In the genomic region with DNA sequence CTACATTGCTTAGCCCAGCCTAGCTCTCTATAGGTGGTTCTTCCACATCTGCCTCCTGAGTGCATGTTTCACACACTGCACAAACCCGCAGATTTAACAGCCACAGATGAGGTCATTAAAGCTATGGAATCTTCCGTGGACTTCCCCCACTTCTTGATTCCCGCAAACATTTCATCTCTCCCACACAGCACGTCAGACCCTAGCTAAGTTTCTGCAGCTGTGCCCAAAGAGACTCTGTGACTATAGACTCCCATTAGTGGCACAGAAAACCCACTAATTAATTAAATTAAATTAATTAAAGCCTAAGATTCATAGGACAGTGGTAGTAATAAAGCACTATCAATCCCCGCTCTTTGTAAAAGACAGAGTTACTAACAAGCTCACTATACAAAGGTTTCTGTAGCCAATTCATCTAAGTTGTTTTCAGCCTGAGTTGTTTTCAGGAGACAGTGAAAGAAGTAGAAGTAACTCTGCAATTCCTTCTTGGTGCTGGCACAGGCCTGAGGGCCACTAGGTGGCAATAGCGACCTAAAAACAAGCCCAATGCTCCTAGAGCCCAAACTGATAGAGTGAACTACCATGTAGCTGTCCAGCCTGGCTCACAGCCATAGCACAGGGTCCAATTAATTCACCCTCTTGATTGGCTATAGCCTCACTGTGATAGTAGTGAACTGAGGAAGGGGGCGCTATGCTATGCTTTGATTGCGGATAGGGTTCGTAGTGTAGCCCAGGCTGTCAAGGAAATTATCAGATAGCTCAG, we compare ENCODE assay signal across 8 mouse cellular contexts. TPM values are rescaled to one million over a fixed set of nuclear protein-coding genes. Genes with fewer than 3 reads are reported as not detected.
A peak's percentile ranks its signal among the peaks of the same experiment; 100 is the strongest.
DNase-seq lines count a peak whose midpoint lies in the region; ATAC-seq and TF ChIP-seq lines count a peak whose summit lies in the region.

No protein-coding gene starts in this region.

- H3K4me3 ChIP-seq in gastrocnemius, adult 2 months: no peak overlapping the region
- H3K4me3 ChIP-seq in left cerebral cortex, adult 2 months: no peak overlapping the region

- 0 out of 2 replicates have a peak overlapping the region, but pooled peaks have one; percentile 5 for H3K27ac ChIP-seq in gastrocnemius, adult 2 months
- no peak overlapping the region for H3K27ac ChIP-seq in left cerebral cortex, adult 2 months

- peak; percentile 81 for TF ChIP-seq CTCF in gastrocnemius, adult 2 months (IDR thresholded peaks at IDR 0.05)
- TF ChIP-seq CTCF in left cerebral cortex, adult 2 months (IDR thresholded peaks at IDR 0.05): peak; percentile 95

- intact Hi-C loops in gastrocnemius, adult 2 months (cut with DNase I): loop anchor here (2.0 kb wide), 1 partner anchor 318 kb away; no protein-coding TSS in a partner anchor
- intact Hi-C loops in left cerebral cortex, adult 2 months (cut with DNase I): loop anchor here (1.0 to 5.0 kb wide), 3 partner anchors 51 to 320 kb away; no protein-coding TSS in a partner anchor

- peak; percentile 90 for ATAC-seq in megakaryocyte-erythroid progenitor cell, adult 5-6 weeks (replicated peaks; ENCODE audit: low FRiP score, low TSS enrichment, poor library complexity, severe bottlenecking)

- peak; percentile 92 for DNase-seq in NIH3T3 (ENCODE audit: low read depth)
- peak; percentile 13 to 18 for DNase-seq in cerebellum, postnatal 36 days
- peak; percentile 68 for DNase-seq in gastrocnemius, adult 2 months
- DNase-seq in hindlimb bud, embryonic 11.5 days (ENCODE audit: extremely low spot score, low read depth, low spot score): peak; percentile 50
- peak; percentile 73 to 77 for DNase-seq in left cerebral cortex, adult 2 months (ENCODE audit: extremely low spot score in 1 of 2, low spot score in 2 of 2)
- peak; percentile 70 for DNase-seq in right cerebral cortex, postnatal 25 days
- peak; percentile 59 to 66 for DNase-seq in urinary bladder, postnatal 36 days (ENCODE audit: low spot score in 2 of 2)

RNA-seq across cellular contexts. Expression of a gene that starts 54.0 kb away (rescaled TPM):
- 10 to 100 TPM; 16.9 to 34.1 TPM for total RNA-seq in gastrocnemius, adult 2 months (2021)
- 100 to 1,000 TPM in 1 of 2 experiments, 10 to 100 TPM in 1; 90.6 to 118 TPM for total RNA-seq in left cerebral cortex, adult 2 months (2021)
- total RNA-seq in megakaryocyte-erythroid progenitor cell, adult 5-6 weeks (2014; fragmentation: Nextera tagmentation): 9.0 and 13.1 TPM in 2 replicates
- 6.4 and 7.1 TPM in 2 replicates for total RNA-seq in megakaryocyte-erythroid progenitor cell, adult 5-6 weeks (2017)

Comparison
In these comparisons a context has a peak if more than half of its experiments do, and no peak if none do; other contexts are left out.
1. DNase-seq: peak in every context shown above with its lines; median percentile 92 in NIH3T3; 75 in left cerebral cortex, adult 2 months; 70 in right cerebral cortex, postnatal 25 days; 68 in gastrocnemius, adult 2 months; 62 in urinary bladder, postnatal 36 days; 50 in hindlimb bud, embryonic 11.5 days; 16 in cerebellum, postnatal 36 days.